Comparison of ENCODE assay signal across 9 mouse cellular contexts in genomic region chr12:31895888-31896287, GRCm38 (mm10). TPM values are rescaled to one million over a fixed set of nuclear protein-coding genes. Genes with fewer than 3 reads are reported as not detected.
DNase-seq lines count a peak whose midpoint lies in the region; ATAC-seq lines count a peak whose summit lies in the region.
"Had no signal": no experiment of that assay in that cellular context is flagged by ENCODE, and none has a peak within 500 bp of the region (broad histone marks: within the 10 kb centered on the region; RNA-seq: fewer than 3 reads in every experiment).

No protein-coding gene starts in this region.

- no peaks in the 10 kb centered on the region for H3K9me3 ChIP-seq in embryonic facial prominence, embryonic 11.5 days (replicated peaks; ENCODE audit: control insufficient read depth, low read length)
- H3K9me3 ChIP-seq in midbrain, embryonic 11.5 days (ENCODE audit: control insufficient read depth, low read length), result no peaks in the 10 kb centered on the region
- H3K9me3 ChIP-seq: limb, embryonic 15.5 days had no signal

- no peak overlapping the region for H3K9ac ChIP-seq in embryonic facial prominence, embryonic 11.5 days (replicated peaks; ENCODE audit: low read length)
- H3K9ac ChIP-seq in midbrain, embryonic 11.5 days (ENCODE audit: low read length), result no peak overlapping the region
- H3K9ac ChIP-seq: limb, embryonic 15.5 days had no signal

- no peak overlapping the region for H3K27ac ChIP-seq in embryonic facial prominence, embryonic 11.5 days (replicated peaks; ENCODE audit: low read depth, low read length)
- no peak overlapping the region; the same call in 1 of the 2 replicates for H3K27ac ChIP-seq in midbrain, embryonic 11.5 days (ENCODE audit: low read depth, low read length)
- H3K27ac ChIP-seq: limb, embryonic 15.5 days had no signal

- H3K27me3 ChIP-seq in embryonic facial prominence, embryonic 11.5 days (ENCODE audit: control insufficient read depth, insufficient read depth, low read length), result no peaks in the 10 kb centered on the region
- H3K27me3 ChIP-seq in midbrain, embryonic 11.5 days (ENCODE audit: control insufficient read depth, insufficient read depth, low read length), result no peaks in the 10 kb centered on the region
- H3K27me3 ChIP-seq: limb, embryonic 15.5 days had no signal

- peaks cover 5% of the 10 kb centered on the region for H3K4me1 ChIP-seq in embryonic facial prominence, embryonic 11.5 days (ENCODE audit: control insufficient read depth, insufficient read depth, low read length)
- peaks cover 22% of the 10 kb centered on the region for H3K4me1 ChIP-seq in midbrain, embryonic 11.5 days (ENCODE audit: control insufficient read depth, insufficient read depth, low read length)

- no peak overlapping the region for H3K4me2 ChIP-seq in embryonic facial prominence, embryonic 11.5 days (ENCODE audit: low read depth, low read length)
- no peak overlapping the region for H3K4me2 ChIP-seq in midbrain, embryonic 11.5 days
- H3K4me2 ChIP-seq: limb, embryonic 15.5 days had no signal

- H3K36me3 ChIP-seq in embryonic facial prominence, embryonic 11.5 days (replicated peaks; ENCODE audit: control insufficient read depth, insufficient read depth, low read depth, low read length), result no peaks in the 10 kb centered on the region
- no peaks in the 10 kb centered on the region for H3K36me3 ChIP-seq in midbrain, embryonic 11.5 days (ENCODE audit: control insufficient read depth, insufficient read depth, low read length)

- WGBS in embryonic facial prominence, embryonic 11.5 days, result 13% methylated on average over 2 of the region's 2 CpGs
- 0% methylated on average over 2 of the region's 2 CpGs for WGBS in midbrain, embryonic 11.5 days

- ATAC-seq in embryonic facial prominence, embryonic 11.5 days (replicated peaks; ENCODE audit: insufficient number of reproducible peaks, low FRiP score, low TSS enrichment, low read depth), result peak; percentile 81; the same call in 1 of the 2 replicates
- peak; percentile 83 for ATAC-seq in midbrain, embryonic 11.5 days (ENCODE audit: low FRiP score)

- no peak overlapping the region for H3K4me3 ChIP-seq in embryonic facial prominence, embryonic 11.5 days (ENCODE audit: low read depth, low read length)
- no peak overlapping the region for H3K4me3 ChIP-seq in midbrain, embryonic 11.5 days (ENCODE audit: low read depth, low read length)
- H3K4me3 ChIP-seq: limb, embryonic 15.5 days had no signal

- DNase-seq in adrenal gland, postnatal 36 days, result peak; percentile 18 to 25
- no peak for DNase-seq in adrenal gland, adult 8-10 months
- DNase-seq in embryonic facial prominence, embryonic 11.5 days (ENCODE audit: low spot score), result peak; percentile 30
- peak; percentile 34 to 42 for DNase-seq in layer of hippocampus, postnatal 10 days (ENCODE audit: low spot score in 2 of 2)
- peak; percentile 83 for DNase-seq in midbrain, embryonic 11.5 days (ENCODE audit: low spot score, missing footprints)
- DNase-seq in yolk sac, embryonic 10.5 days (ENCODE audit: low spot score), result no peak
- no peak for DNase-seq in thymus, postnatal 0 days (ENCODE audit: low spot score)
- no peak for DNase-seq in adrenal gland, postnatal 10 days

RNA-seq across cellular contexts. Expression of gene Hbp1, which starts 54.4 kb away (rescaled TPM):
- total RNA-seq in adrenal gland, postnatal 36 days (2021), result 100 to 1,000 TPM in 1 of 2 experiments, 10 to 100 TPM in 1; 63.6 to 125 TPM
- total RNA-seq in adrenal gland, adult 8-10 months (2022), result 100 to 1,000 TPM in 1 of 4 experiments, 10 to 100 TPM in 3; 84.3 to 114 (median 91.1) TPM
- polyA plus RNA-seq in embryonic facial prominence, embryonic 11.5 days (2014; fragmentation: Nextera tagmentation; extraction: Ambion mirVana), result 129 and 137 TPM in 2 replicates
- total RNA-seq in layer of hippocampus, postnatal 10 days (2021), result 10 to 100 TPM; 24.4 to 25.3 TPM
- 88.8 and 96.0 TPM in 2 replicates for polyA plus RNA-seq in midbrain, embryonic 11.5 days (2014; fragmentation: Nextera tagmentation; extraction: Ambion mirVana)
- 83.5 and 91.0 TPM in 2 replicates for polyA plus RNA-seq in thymus, postnatal 0 days (2015; fragmentation: Nextera tagmentation; extraction: Ambion mirVana)
- total RNA-seq in adrenal gland, postnatal 10 days (2021), result 100 to 1,000 TPM; 106 to 116 TPM

Comparison
In these comparisons a context has a peak if more than half of its experiments do, and no peak if none do; other contexts are left out.
1. DNase-seq: peak in adrenal gland, postnatal 36 days (2 of 2), embryonic facial prominence, embryonic 11.5 days (single experiment), layer of hippocampus, postnatal 10 days (2 of 2) and midbrain, embryonic 11.5 days (single experiment); none in adrenal gland, adult 8-10 months (single experiment), yolk sac, embryonic 10.5 days (single experiment), thymus, postnatal 0 days (single experiment) and adrenal gland, postnatal 10 days (single experiment).